Mouse (Mus musculus) kidney, adult 2 months (tissue): ENCODE data around the gene Cela2a. TPM values are rescaled to one million over a fixed set of nuclear protein-coding genes. Genes with fewer than 3 reads are reported as not detected.

Experiments
- DNase-seq: peaks from one replicate; pipeline ENCODE4 v3.0.0; 2021
- H3K27ac ChIP-seq: fragments of 200-500 bp; 2 replicates; pipeline ENCODE4 v1.5.1; 2012; ENCODE audit warnings: low read depth, low read length, control low read depth, inconsistent platforms; ENCODE audit not compliant: insufficient read depth
- H3K27me3 ChIP-seq: fragments of 200-500 bp; replicated peaks from 2 replicates; pipeline ENCODE4 v1.6.1; 2012; ENCODE audit warnings: mild to moderate bottlenecking, moderate library complexity, low read length, inconsistent platforms; ENCODE audit not compliant: control insufficient read depth, insufficient read depth
- H3K36me3 ChIP-seq: fragments of 200-500 bp; 2 replicates; pipeline ENCODE4 v1.6.1; 2012; ENCODE audit warnings: mild to moderate bottlenecking, moderate library complexity, low read length, inconsistent platforms; ENCODE audit not compliant: control insufficient read depth, insufficient read depth
- H3K4me1 ChIP-seq: fragments of 200-500 bp; 2 replicates; pipeline ENCODE4 v1.6.1; 2011; ENCODE audit warnings: low read length; ENCODE audit not compliant: control insufficient read depth, insufficient read depth
- H3K4me3 ChIP-seq: fragments of 200-500 bp; 2 replicates; pipeline ENCODE4 v1.5.1; 2011; ENCODE audit warnings: mild to moderate bottlenecking, low read depth, low read length, control low read depth; ENCODE audit not compliant: insufficient read depth
- CTCF ChIP-seq: fragments of 200-500 bp; conservative IDR thresholded peaks from 2 replicates; pipeline ENCODE4 v1.5.1; 2011; ENCODE audit warnings: low read depth, mild to moderate bottlenecking, control low read depth, low read length, moderate library complexity, mixed read lengths; ENCODE audit not compliant: insufficient read depth, insufficient read length
- POLR2A ChIP-seq: fragments of 200-500 bp; IDR thresholded peaks from one replicate; pipeline ENCODE4 v1.6.1; 2011; ENCODE audit warnings: low read depth, low read length, control low read depth
- WGBS: fragments of 180-500 bp; shearing (Covaris S2); methylation state at CpG from one replicate; pipeline ENCODE4 v1.1.7; 2018; 5-methylcytosine and 5-hydroxymethylcytosine counted together
- polyA plus RNA-seq: library from polyadenylated mRNA; depleted of rRNA; stranded (reverse); fragments of >200 nt; gene quantifications from 2 replicates; pipeline ENCODE4 v1.2.3, GENCODE M21; 2012

The Cela2a gene
- polyA plus RNA-seq, 1 experiment: 0.52 TPM

GRCm38 (mm10) chr4:141864506-141864905, 38.5 kb upstream of the Cela2a start:
- H3K4me1 ChIP-seq: peaks cover 10% of the 10 kb centered on the region; the same call in 1 of the 2 replicates
- no peaks in the 10 kb centered on the region for H3K27me3 ChIP-seq
- 89% methylated on average over 8 of the region's 8 CpGs for WGBS
- no peak for DNase-seq
- H3K27ac ChIP-seq: no peak overlapping the region
- H3K36me3 ChIP-seq: no peaks in the 10 kb centered on the region
- TF ChIP-seq CTCF: no peak
- TF ChIP-seq POLR2A: no peak
- no peak overlapping the region for H3K4me3 ChIP-seq

- Histone ChIP-seq H3K36me3 (no peaks in the 10 kb centered on the region), H3K4me1 (peaks cover 10% of the 10 kb centered on the region; the same call in 1 of the 2 replicates), H3K4me3 (no peak overlapping the region), H3K27me3 (no peaks in the 10 kb centered on the region), H3K27ac (no peak overlapping the region)
- TF ChIP-seq CTCF (no peak), POLR2A (no peak)
- no peak for DNase-seq
- WGBS: 87% methylated on average over 7 of the region's 7 CpGs
These were observed 37.8 kb upstream of the Cela2a start for GRCm38 (mm10) chr4:141863726-141864280.

DNA sequence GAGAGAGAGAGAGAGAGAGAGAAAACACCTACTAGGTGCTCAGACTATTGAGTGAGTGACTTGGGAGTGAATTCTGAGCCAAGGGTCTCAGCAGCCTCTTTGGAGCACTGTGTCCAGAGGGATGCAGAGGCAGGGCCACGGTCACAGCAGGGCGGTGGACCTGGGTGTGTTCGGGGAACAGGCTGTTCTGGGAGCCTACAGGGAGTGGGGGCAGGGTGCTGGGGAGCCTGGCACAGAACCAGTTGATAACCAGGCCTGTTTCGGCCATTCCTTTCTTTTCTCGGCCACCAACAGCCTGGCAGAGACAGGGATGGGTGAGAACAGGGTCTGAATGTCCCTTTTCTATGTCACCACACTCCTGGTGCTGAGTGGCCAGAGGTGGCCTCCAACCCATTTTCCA, 36.9 kb upstream of the Cela2a start:
- 80% methylated on average over 5 of the region's 5 CpGs for WGBS
- H3K4me3 ChIP-seq: no peak overlapping the region
- TF ChIP-seq POLR2A (no peak), CTCF (no peak)
- H3K36me3 ChIP-seq: no peaks in the 10 kb centered on the region
- no peak for DNase-seq
- H3K27ac ChIP-seq: no peak overlapping the region
- peaks cover 10% of the 10 kb centered on the region; the same call in 1 of the 2 replicates for H3K4me1 ChIP-seq
- H3K27me3 ChIP-seq: no peaks in the 10 kb centered on the region

- no peak for TF ChIP-seq CTCF
- TF ChIP-seq POLR2A: no peak
- peaks cover 2% of the 10 kb centered on the region; the same call in 1 of the 2 replicates for H3K4me1 ChIP-seq
- H3K27me3 ChIP-seq: no peaks in the 10 kb centered on the region
- no peaks in the 10 kb centered on the region for H3K36me3 ChIP-seq
- no peak overlapping the region for H3K4me3 ChIP-seq
- 88% methylated on average over 17 of the region's 17 CpGs for WGBS
- no peak overlapping the region for H3K27ac ChIP-seq
- peak; percentile 9 for DNase-seq
These were observed 35.8 kb upstream of the Cela2a start for GRCm38 (mm10) chr4:141861591-141862295.

DNA sequence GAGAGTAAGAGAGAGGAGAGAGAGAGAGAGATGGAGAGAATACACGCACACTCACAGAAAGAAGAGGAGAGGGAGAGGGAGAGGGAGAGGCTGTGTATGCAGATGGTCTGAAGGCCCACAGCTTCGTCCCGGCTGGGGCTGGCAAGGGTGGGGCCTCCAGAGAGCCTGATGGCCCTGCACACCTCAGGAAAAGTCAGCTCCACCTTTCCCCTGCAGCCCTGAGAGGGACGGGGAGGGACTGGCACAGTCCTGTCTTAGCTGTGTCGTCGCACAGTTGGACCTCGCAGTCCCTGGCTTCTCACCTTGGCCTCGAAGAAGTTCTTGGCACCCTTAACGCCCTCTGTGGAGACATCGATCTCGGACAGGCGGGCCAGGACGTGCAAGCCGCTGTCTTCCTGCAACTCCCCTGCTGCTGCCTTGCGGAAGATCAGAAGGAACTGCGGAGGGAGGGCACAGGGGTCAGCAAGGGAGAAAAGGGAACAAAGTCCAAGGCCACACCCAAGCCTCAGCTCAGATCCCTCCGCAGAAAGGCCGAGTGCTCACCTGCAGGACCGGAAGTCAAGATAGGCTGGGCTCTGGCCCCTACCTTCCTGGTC, 34.4 kb upstream of the Cela2a start:
- H3K4me3 ChIP-seq: no peak overlapping the region
- no peak overlapping the region for H3K27ac ChIP-seq
- DNase-seq: peak; percentile 19
- no peak for TF ChIP-seq POLR2A
- TF ChIP-seq CTCF: no peak
- no peaks in the 10 kb centered on the region for H3K36me3 ChIP-seq
- H3K4me1 ChIP-seq: no peaks in the 10 kb centered on the region; the same call in 1 of the 2 replicates
- H3K27me3 ChIP-seq: no peaks in the 10 kb centered on the region
- WGBS: 76% methylated on average over 19 of the region's 19 CpGs

- Histone ChIP-seq H3K4me3 (no peak overlapping the region), H3K4me1 (no peaks in the 10 kb centered on the region; the same call in 1 of the 2 replicates), H3K27me3 (no peaks in the 10 kb centered on the region), H3K27ac (no peak overlapping the region), H3K36me3 (no peaks in the 10 kb centered on the region)
- TF ChIP-seq POLR2A (no peak), CTCF (no peak)
- DNase-seq: no peak
- 94% methylated on average over 14 of the region's 14 CpGs for WGBS
These were observed 33.4 kb upstream of the Cela2a start for GRCm38 (mm10) chr4:141859351-141859750.

DNA sequence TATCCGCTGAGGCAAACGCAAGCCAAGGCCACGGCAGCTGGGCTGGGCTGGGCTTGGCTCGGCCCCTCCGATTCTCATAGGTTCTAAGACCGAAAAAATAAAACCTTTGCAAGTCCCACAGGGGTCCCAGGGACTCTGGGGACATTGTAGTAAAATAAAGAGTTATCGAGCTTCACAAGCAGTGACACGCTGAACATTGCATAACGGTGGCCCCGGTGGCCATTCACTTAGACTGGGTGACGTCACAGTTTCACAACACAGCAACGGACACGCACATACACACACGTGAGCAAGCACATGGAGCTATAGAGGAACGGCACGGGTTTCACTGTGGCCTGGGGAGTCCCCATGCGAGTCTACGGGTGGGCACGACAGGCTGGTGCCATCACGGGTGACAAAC, 32.5 kb upstream of the Cela2a start:
- DNase-seq: peak; percentile 34
- TF ChIP-seq CTCF: no peak
- no peak for TF ChIP-seq POLR2A
- Histone ChIP-seq H3K36me3 (no peaks in the 10 kb centered on the region), H3K27me3 (no peaks in the 10 kb centered on the region), H3K4me3 (no peak overlapping the region), H3K27ac (no peak overlapping the region), H3K4me1 (no peaks in the 10 kb centered on the region; the same call in 1 of the 2 replicates)
- WGBS: 77% methylated on average over 20 of the region's 20 CpGs
